Comparison of ENCODE assay signal across 15 mouse cellular contexts in genomic region chr7:113239448-113240130, GRCm38 (mm10). TPM values are rescaled to one million over a fixed set of nuclear protein-coding genes. Genes with fewer than 3 reads are reported as not detected.
A peak's percentile ranks its signal among the peaks of the same experiment; 100 is the strongest.
DNase-seq lines count a peak whose midpoint lies in the region; ATAC-seq and TF ChIP-seq lines count a peak whose summit lies in the region.
"Had no signal": no experiment of that assay in that cellular context is flagged by ENCODE, and none has a peak within 500 bp of the region (broad histone marks: within the 10 kb centered on the region; RNA-seq: fewer than 3 reads in every experiment).

No protein-coding gene starts in this region.

- no peak for TF ChIP-seq EP300 in heart, postnatal 0 days (IDR thresholded peaks at IDR 0.05; ENCODE audit: low read depth)
- TF ChIP-seq EP300 in heart, adult 2 months (IDR thresholded peaks at IDR 0.05; ENCODE audit: insufficient read depth, low read depth, low read length) = no peak
- no peak for TF ChIP-seq EP300 in liver, postnatal 0 days (IDR thresholded peaks at IDR 0.05; ENCODE audit: low read depth)

- intact Hi-C loops in heart, adult 2 months (cut with DNase I) = no loop called here

- peaks cover 44% of the 10 kb centered on the region for H3K4me1 ChIP-seq in heart, postnatal 0 days (ENCODE audit: control insufficient read depth, insufficient read depth)
- H3K4me1 ChIP-seq in heart, adult 2 months (ENCODE audit: control insufficient read depth, insufficient read depth, low read length) = peaks cover 29% of the 10 kb centered on the region
- peaks cover 14% of the 10 kb centered on the region for H3K4me1 ChIP-seq in intestine, embryonic 16.5 days (ENCODE audit: control insufficient read depth, insufficient read depth, low read length)
- H3K4me1 ChIP-seq in liver, postnatal 0 days (ENCODE audit: insufficient read depth) = peaks cover 36% of the 10 kb centered on the region
- H3K4me1 ChIP-seq in stomach, embryonic 14.5 days (ENCODE audit: control insufficient read depth, insufficient read depth, low read length) = peaks cover 26% of the 10 kb centered on the region
- peaks cover 27% of the 10 kb centered on the region for H3K4me1 ChIP-seq in thymus, adult 2 months (replicated peaks; ENCODE audit: control insufficient read depth, insufficient read depth, low read length)

- no peaks in the 10 kb centered on the region for H3K27me3 ChIP-seq in heart, postnatal 0 days (ENCODE audit: control insufficient read depth, insufficient read depth, low read length)
- no peaks in the 10 kb centered on the region for H3K27me3 ChIP-seq in heart, adult 2 months (ENCODE audit: control insufficient read depth, insufficient read depth, low read length)
- H3K27me3 ChIP-seq in intestine, embryonic 16.5 days (replicated peaks; ENCODE audit: control insufficient read depth, insufficient read depth, low read length) = no peaks in the 10 kb centered on the region
- H3K27me3 ChIP-seq in liver, postnatal 0 days (ENCODE audit: insufficient read depth, low read length) = no peaks in the 10 kb centered on the region
- H3K27me3 ChIP-seq in stomach, embryonic 14.5 days (ENCODE audit: control insufficient read depth, insufficient read depth, low read length) = no peaks in the 10 kb centered on the region
- no peaks in the 10 kb centered on the region for H3K27me3 ChIP-seq in thymus, adult 2 months (ENCODE audit: control insufficient read depth, insufficient read depth, low read length)
- H3K27me3 ChIP-seq: embryonic facial prominence, embryonic 13.5 days; midbrain, embryonic 15.5 days had no signal

- H3K79me2 ChIP-seq in heart, adult 2 months (replicated peaks; ENCODE audit: control insufficient read depth, insufficient read depth, low read length) = peaks cover 2% of the 10 kb centered on the region

- 0 out of 2 replicates have a peak overlapping the region, but pooled peaks have one; percentile 7 for H3K27ac ChIP-seq in heart, postnatal 0 days (ENCODE audit: low read depth)
- H3K27ac ChIP-seq in heart, adult 2 months = no peak overlapping the region
- H3K27ac ChIP-seq in intestine, embryonic 16.5 days (ENCODE audit: low read length) = peak overlapping the region; percentile 58; the same call in 1 of the 2 replicates
- peak overlapping the region; percentile 77 for H3K27ac ChIP-seq in liver, postnatal 0 days (ENCODE audit: low read depth)
- H3K27ac ChIP-seq in stomach, embryonic 14.5 days (ENCODE audit: low read length) = peak overlapping the region; percentile 45; the same call in 1 of the 2 replicates
- H3K27ac ChIP-seq in thymus, adult 2 months (ENCODE audit: control insufficient read depth, insufficient read depth, low read length) = no peak overlapping the region
- H3K27ac ChIP-seq: embryonic facial prominence, embryonic 13.5 days; kidney, postnatal 0 days; midbrain, embryonic 15.5 days had no signal

- no peak for TF ChIP-seq POLR2A in heart, adult 2 months (IDR thresholded peaks at IDR 0.05; ENCODE audit: insufficient read depth, low read depth, low read length)
- TF ChIP-seq POLR2A in thymus, adult 2 months (IDR thresholded peaks at IDR 0.05; ENCODE audit: control insufficient read depth, extremely low read depth, insufficient read depth, low read length, poor library complexity) = no peak

- H3K36me3 ChIP-seq in heart, postnatal 0 days (replicated peaks; ENCODE audit: control insufficient read depth, insufficient read depth, low read length) = no peaks in the 10 kb centered on the region
- peaks cover 6% of the 10 kb centered on the region for H3K36me3 ChIP-seq in heart, adult 2 months (ENCODE audit: control insufficient read depth, insufficient read depth, low read length)
- H3K36me3 ChIP-seq in intestine, embryonic 16.5 days (ENCODE audit: control insufficient read depth, insufficient read depth, low read length) = no peaks in the 10 kb centered on the region
- H3K36me3 ChIP-seq in liver, postnatal 0 days (replicated peaks; ENCODE audit: insufficient read depth, low read length) = 0 out of 2 replicates have a peak, but pooled peaks cover 3% of the 10 kb centered on the region
- no peaks in the 10 kb centered on the region for H3K36me3 ChIP-seq in stomach, embryonic 14.5 days (ENCODE audit: control insufficient read depth, insufficient read depth, low read length)
- peaks cover 14% of the 10 kb centered on the region for H3K36me3 ChIP-seq in thymus, adult 2 months (ENCODE audit: control insufficient read depth, insufficient read depth, low read length)
- H3K36me3 ChIP-seq: embryonic facial prominence, embryonic 13.5 days; midbrain, embryonic 15.5 days had no signal

- TF ChIP-seq CTCF in heart, postnatal 0 days (IDR thresholded peaks at IDR 0.05; ENCODE audit: low read depth) = no peak
- no peak for TF ChIP-seq CTCF in heart, adult 2 months (IDR thresholded peaks at IDR 0.05)
- no peak for TF ChIP-seq CTCF in liver, postnatal 0 days (IDR thresholded peaks at IDR 0.05; ENCODE audit: low read depth)
- no peak for TF ChIP-seq CTCF in thymus, adult 2 months (IDR thresholded peaks at IDR 0.05; ENCODE audit: borderline replicate concordance, control insufficient read depth, extremely low read depth, insufficient read depth, low read length, poor library complexity)

- no peaks in the 10 kb centered on the region for H3K9me3 ChIP-seq in heart, postnatal 0 days (replicated peaks; ENCODE audit: control insufficient read depth, low read length)
- H3K9me3 ChIP-seq in intestine, embryonic 16.5 days (ENCODE audit: control insufficient read depth, low read length) = no peaks in the 10 kb centered on the region
- H3K9me3 ChIP-seq in liver, postnatal 0 days (ENCODE audit: low read length) = no peaks in the 10 kb centered on the region
- H3K9me3 ChIP-seq in stomach, embryonic 14.5 days (ENCODE audit: control insufficient read depth, low read depth, low read length) = no peaks in the 10 kb centered on the region
- H3K9me3 ChIP-seq: embryonic facial prominence, embryonic 13.5 days; midbrain, embryonic 15.5 days had no signal

- ATAC-seq in heart, postnatal 0 days (ENCODE audit: insufficient read depth, low read depth) = no peak
- peak; percentile 81 for ATAC-seq in intestine, embryonic 16.5 days
- peak; percentile 98 for ATAC-seq in liver, postnatal 0 days
- peak; percentile 83 for ATAC-seq in stomach, embryonic 14.5 days (ENCODE audit: insufficient number of reproducible peaks, insufficient read depth, low FRiP score, low read depth)
- ATAC-seq: midbrain, embryonic 15.5 days had no signal

- no peak overlapping the region for H3K4me2 ChIP-seq in heart, postnatal 0 days (ENCODE audit: low read depth, low read length)
- H3K4me2 ChIP-seq in intestine, embryonic 16.5 days (ENCODE audit: low read depth, low read length) = no peak overlapping the region
- H3K4me2 ChIP-seq in liver, postnatal 0 days (ENCODE audit: low read depth, low read length) = no peak overlapping the region; the same call in 1 of the 2 replicates
- H3K4me2 ChIP-seq in stomach, embryonic 14.5 days (replicated peaks; ENCODE audit: low read depth, low read length) = no peak overlapping the region
- H3K4me2 ChIP-seq: embryonic facial prominence, embryonic 13.5 days; midbrain, embryonic 15.5 days had no signal

- H3K9ac ChIP-seq in heart, postnatal 0 days (replicated peaks; ENCODE audit: low read depth, low read length) = no peak overlapping the region
- no peak overlapping the region for H3K9ac ChIP-seq in heart, adult 2 months (ENCODE audit: low read depth, low read length)
- no peak overlapping the region for H3K9ac ChIP-seq in intestine, embryonic 16.5 days (ENCODE audit: low read depth, low read length)
- no peak overlapping the region for H3K9ac ChIP-seq in liver, postnatal 0 days (replicated peaks)
- H3K9ac ChIP-seq in stomach, embryonic 14.5 days (replicated peaks; ENCODE audit: low read depth, low read length) = no peak overlapping the region
- H3K9ac ChIP-seq: embryonic facial prominence, embryonic 13.5 days; midbrain, embryonic 15.5 days had no signal

- WGBS in heart, postnatal 0 days = 43% methylated on average over 4 of the region's 4 CpGs
- WGBS in heart, adult 2 months = 49% methylated on average over 4 of the region's 4 CpGs
- WGBS in intestine, embryonic 16.5 days = 50% methylated on average over 4 of the region's 4 CpGs
- WGBS in liver, postnatal 0 days (ENCODE audit: insufficient replicate concordance) = 34% methylated on average over 4 of the region's 4 CpGs
- WGBS in stomach, embryonic 14.5 days = 63% methylated on average over 4 of the region's 4 CpGs
- 66% methylated on average over 4 of the region's 4 CpGs for WGBS in thymus, adult 2 months

- no peak for DNase-seq in heart, postnatal 0 days (ENCODE audit: low spot score)
- DNase-seq in heart, adult 2 months = no peak
- peak; percentile 32 for DNase-seq in liver, postnatal 0 days
- DNase-seq in frontal cortex, postnatal 10 days (ENCODE audit: low spot score in 2 of 2) = no peak
- DNase-seq in layer of hippocampus, postnatal 14 days (ENCODE audit: low spot score in 2 of 2) = no peak
- no peak for DNase-seq in thymus, adult 2 months
- DNase-seq: adrenal gland, adult 2 months; cerebellum, adult 11 months; gastrocnemius, postnatal 36 days; thymus, adult 18-20 months had no signal

- H3K4me3 ChIP-seq in heart, postnatal 0 days (ENCODE audit: low read depth, low read length) = no peak overlapping the region
- H3K4me3 ChIP-seq in heart, adult 2 months = no peak overlapping the region
- H3K4me3 ChIP-seq in intestine, embryonic 16.5 days (ENCODE audit: low read length) = no peak overlapping the region
- H3K4me3 ChIP-seq in liver, postnatal 0 days (ENCODE audit: low read depth, low read length) = no peak overlapping the region
- H3K4me3 ChIP-seq in stomach, embryonic 14.5 days (ENCODE audit: low read depth, low read length) = no peak overlapping the region
- H3K4me3 ChIP-seq in thymus, adult 2 months (ENCODE audit: control insufficient read depth, insufficient read depth, low read length) = no peak overlapping the region
- H3K4me3 ChIP-seq: embryonic facial prominence, embryonic 13.5 days; midbrain, embryonic 15.5 days had no signal

RNA-seq across cellular contexts. Expression of gene Arntl, which starts 32.3 kb away (rescaled TPM):
- 8.0 and 9.3 TPM in 2 replicates for total RNA-seq in heart, postnatal 0 days (2014; rRNA removed; ENCODE audit: low replicate concordance)
- 3.7 and 4.6 TPM in 2 replicates for polyA plus RNA-seq in heart, postnatal 0 days (2015; fragmentation: Nextera tagmentation; extraction: Ambion mirVana)
- total RNA-seq in heart, adult 2 months (2021) = 10 to 100 TPM in 1 of 2 experiments, 1 to 10 TPM in 1; 7.2 to 26.7 TPM
- 6.6 and 17.1 TPM in 2 replicates for polyA plus RNA-seq in heart, adult 2 months (2012; rRNA removed)
- 8.6 and 8.9 TPM in 2 replicates for polyA plus RNA-seq in intestine, embryonic 16.5 days (2015; fragmentation: Nextera tagmentation; extraction: Ambion mirVana)
- 7.0 and 8.9 TPM in 2 replicates for polyA plus RNA-seq in liver, postnatal 0 days (2015; fragmentation: Nextera tagmentation; extraction: Ambion mirVana)
- 14.0 and 14.6 TPM in 2 replicates for polyA plus RNA-seq in stomach, embryonic 14.5 days (2014; fragmentation: Nextera tagmentation; extraction: Ambion mirVana)
- total RNA-seq in layer of hippocampus, postnatal 14 days (2021) = 10 to 100 TPM; 23.5 to 28.6 TPM
- 39.3 and 43.9 TPM in 2 replicates for polyA plus RNA-seq in thymus, adult 2 months (2012; rRNA removed)

Comparison
In these comparisons a context has a peak if more than half of its experiments do, and no peak if none do; other contexts are left out.
1. H3K27ac ChIP-seq: peak in heart, postnatal 0 days (single experiment), intestine, embryonic 16.5 days (single experiment), liver, postnatal 0 days (single experiment) and stomach, embryonic 14.5 days (single experiment); none in heart, adult 2 months (single experiment) and thymus, adult 2 months (single experiment).